Mouse (Mus musculus): ENCODE measurements around the gene Ddc. TPM values are rescaled to one million over a fixed set of nuclear protein-coding genes. Genes with fewer than 3 reads are reported as not detected.
A peak's percentile ranks its signal among the peaks of the same experiment; 100 is the strongest.

Ddc gene
- polyA plus RNA-seq, 1 experiment from 2014 or later: 64.6 TPM

DNA sequence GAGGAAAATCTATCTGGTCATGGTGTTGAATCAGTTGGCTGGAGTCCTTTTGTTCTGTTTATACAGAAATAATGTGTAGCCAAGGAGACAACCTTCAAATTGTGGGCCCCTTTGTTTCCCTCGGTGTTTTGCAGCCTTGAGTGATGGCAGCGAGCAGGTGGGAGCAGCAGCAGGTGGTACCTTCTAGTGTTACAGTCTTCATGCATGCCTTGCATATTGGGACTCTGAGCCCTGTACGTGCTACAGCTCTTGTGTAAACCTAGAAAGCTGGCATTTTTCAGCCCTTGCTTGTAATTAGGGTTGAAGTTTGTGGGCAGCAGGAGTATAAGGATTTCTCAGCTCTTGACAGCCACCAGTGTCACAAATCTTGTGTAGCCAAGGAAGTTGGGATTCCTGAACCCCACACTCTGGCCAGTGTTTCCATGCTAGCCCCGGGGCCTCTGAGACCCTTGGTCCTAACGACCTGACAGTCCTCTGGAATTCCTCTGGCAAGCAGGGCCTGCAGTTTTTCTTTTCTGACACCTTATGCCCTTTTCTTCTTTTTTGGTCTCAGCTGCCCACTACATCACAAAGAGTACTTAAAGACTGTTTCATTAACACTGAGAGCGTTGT lies 42.8 kb downstream of the Ddc start:
- Histone ChIP-seq H3K36me3 (no peaks in the 10 kb centered on the region; the same call in 1 of the 2 replicates), H3K4me1 (peaks cover 40% of the 10 kb centered on the region), H3K4me2 (no peak overlapping the region), H3K27ac (replicated peaks) (peak overlapping the region; percentile 78), H3K9ac (peak overlapping the region; percentile 50), H3K27me3 (replicated peaks) (no peaks in the 10 kb centered on the region), H3K4me3 (no peak overlapping the region), H3K9me3 (0 out of 2 replicates have a peak, but pooled peaks cover 4% of the 10 kb centered on the region)
- WGBS: 40% methylated on average over 6 of the region's 6 CpGs
- no peak for ATAC-seq (ENCODE audit: extremely low read depth, insufficient number of reproducible peaks, low FRiP score, low TSS enrichment)

DNA sequence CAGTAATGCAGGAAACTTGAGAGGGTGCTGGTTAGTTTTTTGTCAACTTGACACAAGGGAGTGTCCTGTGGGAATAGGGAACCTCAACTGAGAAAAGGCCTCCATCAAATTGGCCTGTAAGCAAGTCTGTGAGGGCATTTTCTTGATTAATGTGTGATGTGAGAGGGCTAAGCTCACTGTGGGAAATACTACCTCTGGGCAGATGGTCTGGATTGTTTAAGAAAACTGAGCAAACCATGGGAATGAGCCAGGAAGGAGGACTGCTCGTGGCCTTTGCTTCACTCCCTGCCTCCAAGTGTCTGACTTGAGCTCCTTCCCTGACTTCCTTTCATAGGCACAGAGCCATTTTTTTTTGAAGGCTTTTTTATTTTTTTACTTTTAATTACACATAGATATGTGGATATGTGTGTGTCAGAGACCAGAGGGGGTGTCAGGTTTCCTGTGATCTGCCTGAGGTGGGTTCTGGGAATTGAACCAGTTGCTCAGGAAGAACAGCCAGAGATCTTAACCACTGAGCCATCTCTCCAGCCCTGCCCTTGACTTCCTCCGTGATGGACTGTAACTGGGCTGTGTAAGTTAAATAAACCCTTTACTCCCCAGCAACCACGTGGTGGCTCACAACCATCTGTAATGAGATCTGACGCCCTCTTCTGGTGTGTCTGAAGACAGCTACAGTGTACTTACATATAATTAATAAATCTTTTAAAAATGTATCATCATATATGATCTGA lies 44.0 kb downstream of the Ddc start:
- Histone ChIP-seq H3K9ac (no peak overlapping the region), H3K9me3 (0 out of 2 replicates have a peak, but pooled peaks cover 4% of the 10 kb centered on the region), H3K4me2 (no peak overlapping the region), H3K4me3 (no peak overlapping the region), H3K36me3 (no peaks in the 10 kb centered on the region; the same call in 1 of the 2 replicates), H3K4me1 (peaks cover 51% of the 10 kb centered on the region), H3K27ac (replicated peaks) (peak overlapping the region; percentile 43), H3K27me3 (replicated peaks) (no peaks in the 10 kb centered on the region)
- ATAC-seq (ENCODE audit: extremely low read depth, insufficient number of reproducible peaks, low FRiP score, low TSS enrichment): no peak
- WGBS: 51% methylated on average over 4 of the region's 4 CpGs

DNA sequence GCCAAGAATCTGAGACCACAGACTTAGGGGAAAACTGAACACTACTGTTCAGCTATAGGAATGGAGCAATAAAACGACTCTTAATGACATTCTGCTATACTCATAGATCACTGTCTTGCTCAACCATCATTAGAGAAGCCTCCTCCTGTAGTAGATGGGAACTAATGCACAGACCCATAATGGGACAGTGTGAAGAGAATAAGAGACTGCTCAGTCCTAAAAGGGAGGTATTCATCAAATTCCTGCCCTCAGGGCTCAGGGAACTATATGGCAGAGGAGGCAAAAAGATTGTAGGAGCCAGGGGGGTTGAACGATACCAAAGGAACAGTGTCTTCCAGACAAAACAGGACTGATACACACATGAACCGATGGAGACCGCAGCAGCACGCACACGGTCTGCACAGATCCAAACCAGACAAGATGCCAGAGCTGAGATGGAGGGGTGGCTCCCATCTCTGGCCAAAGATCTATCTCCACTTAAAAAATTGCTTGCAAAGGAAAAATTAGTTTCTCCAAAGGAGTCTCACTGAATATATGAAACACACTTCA lies 45.9 kb downstream of the Ddc start:
- no peaks in the 10 kb centered on the region; the same call in 1 of the 2 replicates for H3K36me3 ChIP-seq
- H3K27ac ChIP-seq (replicated peaks): peak overlapping the region; percentile 69
- ATAC-seq (ENCODE audit: extremely low read depth, insufficient number of reproducible peaks, low FRiP score, low TSS enrichment): no peak
- no peak overlapping the region for H3K4me3 ChIP-seq
- no peak overlapping the region for H3K4me2 ChIP-seq
- no peak overlapping the region for H3K9ac ChIP-seq
- 85% methylated on average over 6 of the region's 6 CpGs for WGBS
- 0 out of 2 replicates have a peak, but pooled peaks cover 3% of the 10 kb centered on the region for H3K9me3 ChIP-seq
- peaks cover 55% of the 10 kb centered on the region for H3K4me1 ChIP-seq
- H3K27me3 ChIP-seq (replicated peaks): no peaks in the 10 kb centered on the region

DNA sequence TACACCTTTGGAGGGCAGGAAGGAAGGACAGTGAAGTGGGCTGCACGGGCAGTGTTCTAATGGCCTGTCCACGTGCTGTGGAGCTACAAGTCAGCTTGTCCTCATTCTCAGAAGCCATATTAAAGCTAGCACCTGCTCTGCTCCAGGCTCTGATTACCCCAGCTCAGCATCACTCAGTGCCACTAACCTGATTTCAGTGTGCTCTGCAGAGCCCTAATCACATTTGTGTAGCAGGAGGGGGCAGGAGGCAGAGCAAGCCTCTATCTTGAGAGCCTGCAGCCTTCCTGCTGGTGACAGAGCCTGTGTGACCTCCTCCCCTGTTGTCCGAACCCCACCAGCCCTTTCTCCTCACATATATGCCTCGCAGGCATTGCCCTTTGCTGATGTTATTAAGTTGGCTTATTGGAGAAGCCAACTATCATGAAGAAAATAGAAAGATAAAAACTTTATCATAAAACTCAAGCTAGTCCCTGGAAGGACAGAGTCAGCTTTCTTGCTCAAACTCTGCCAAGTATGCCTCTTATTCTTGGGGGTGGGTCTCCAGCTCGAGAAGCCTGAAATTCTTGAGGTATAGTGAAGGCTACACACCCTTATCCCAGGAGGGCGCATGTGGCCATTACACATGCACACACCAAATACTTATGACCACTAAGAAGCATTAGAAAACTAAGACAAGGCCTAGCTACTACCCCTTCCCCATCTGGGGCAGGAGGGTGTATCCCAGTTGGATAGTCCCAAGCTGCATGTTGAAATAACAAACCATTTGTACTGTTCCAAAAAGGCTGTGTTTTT lies 47.3 kb downstream of the Ddc start:
- WGBS: 34% methylated on average over 6 of the region's 6 CpGs
- ATAC-seq (ENCODE audit: extremely low read depth, insufficient number of reproducible peaks, low FRiP score, low TSS enrichment): no peak; the same call in 1 of the 2 replicates
- H3K27me3 ChIP-seq (replicated peaks): no peaks in the 10 kb centered on the region

DNA sequence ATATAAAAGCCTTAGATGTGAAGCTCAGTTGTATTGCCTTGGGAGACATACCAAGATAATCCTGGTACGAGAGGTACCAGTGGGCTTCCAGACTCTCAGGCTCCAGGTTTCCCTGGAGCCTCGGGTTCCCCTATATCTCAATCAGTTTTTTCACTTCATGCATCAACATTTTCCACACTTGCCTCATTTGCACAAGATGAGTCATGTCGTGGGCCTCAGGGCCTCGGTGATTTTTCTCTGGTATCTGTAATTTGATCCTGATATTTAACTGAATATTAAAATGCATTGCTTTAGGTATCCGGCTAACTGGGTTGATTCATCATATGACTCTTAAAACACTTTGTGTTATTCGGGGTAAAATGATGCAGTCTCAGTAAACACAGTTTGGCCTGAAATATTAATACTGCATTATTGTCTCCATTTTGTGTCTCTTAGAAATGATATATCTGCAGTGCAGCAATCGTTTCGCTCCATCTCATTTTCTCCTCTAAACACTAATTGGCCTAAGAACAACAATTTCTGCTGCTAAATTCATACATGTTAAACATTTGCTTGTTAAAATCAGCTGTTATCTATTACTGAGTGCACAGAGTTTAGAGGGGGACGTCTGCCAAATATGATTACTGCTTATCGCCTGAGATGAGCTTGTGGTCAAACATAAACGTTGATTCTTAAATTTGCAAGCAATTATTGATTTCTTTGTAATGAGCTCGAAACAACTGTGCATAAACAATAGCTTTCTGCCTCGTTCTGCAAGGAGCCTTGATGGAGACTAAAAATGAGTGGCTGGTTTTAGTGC lies 48.2 kb downstream of the Ddc start:
- Histone ChIP-seq H3K4me2 (no peak overlapping the region), H3K4me1 (peaks cover 46% of the 10 kb centered on the region), H3K36me3 (no peaks in the 10 kb centered on the region), H3K9ac (no peak overlapping the region), H3K4me3 (no peak overlapping the region), H3K27me3 (replicated peaks) (no peaks in the 10 kb centered on the region), H3K27ac (replicated peaks) (peak overlapping the region; percentile 69), H3K9me3 (no peaks in the 10 kb centered on the region)
- 54% methylated on average over 13 of the region's 13 CpGs for WGBS
- ATAC-seq (ENCODE audit: extremely low read depth, insufficient number of reproducible peaks, low FRiP score, low TSS enrichment): no peak

More for the DNA sequence above, 47.3 kb downstream of the Ddc start:
- H3K36me3 ChIP-seq: no peaks in the 10 kb centered on the region
- no peak overlapping the region for H3K4me2 ChIP-seq
- no peaks in the 10 kb centered on the region for H3K9me3 ChIP-seq
- no peak overlapping the region for H3K4me3 ChIP-seq
- H3K4me1 ChIP-seq: peaks cover 47% of the 10 kb centered on the region
- H3K9ac ChIP-seq: no peak overlapping the region
- peak overlapping the region; percentile 69 for H3K27ac ChIP-seq (replicated peaks)

DNA sequence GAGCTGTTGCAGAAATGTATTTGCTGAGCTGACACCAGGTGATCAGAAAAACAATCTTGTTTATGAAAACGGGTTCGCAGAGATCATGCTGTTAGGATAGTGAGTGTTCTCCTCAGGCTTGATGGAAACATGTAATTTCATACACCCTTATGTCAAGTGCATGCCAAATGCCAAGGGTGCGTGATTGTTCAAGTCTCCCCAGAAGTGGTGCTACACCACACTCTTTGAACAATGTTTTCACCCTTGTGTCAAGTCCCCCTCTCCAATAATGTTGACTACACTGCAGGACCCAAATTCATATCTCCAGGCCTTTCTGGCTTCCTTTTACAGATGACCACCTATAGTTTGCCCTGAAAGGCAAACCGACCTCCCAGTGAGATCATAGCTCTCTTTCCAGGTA lies 49.5 kb downstream of the Ddc start:
- Histone ChIP-seq H3K4me2 (no peak overlapping the region), H3K27ac (replicated peaks) (peak overlapping the region; percentile 34; the same call in 1 of the 2 replicates), H3K4me1 (peaks cover 54% of the 10 kb centered on the region), H3K27me3 (replicated peaks) (no peaks in the 10 kb centered on the region), H3K36me3 (no peaks in the 10 kb centered on the region), H3K9ac (no peak overlapping the region), H3K4me3 (no peak overlapping the region), H3K9me3 (no peaks in the 10 kb centered on the region)
- ATAC-seq (ENCODE audit: extremely low read depth, insufficient number of reproducible peaks, low FRiP score, low TSS enrichment): no peak
- 87% methylated on average over 4 of the region's 4 CpGs for WGBS

DNA sequence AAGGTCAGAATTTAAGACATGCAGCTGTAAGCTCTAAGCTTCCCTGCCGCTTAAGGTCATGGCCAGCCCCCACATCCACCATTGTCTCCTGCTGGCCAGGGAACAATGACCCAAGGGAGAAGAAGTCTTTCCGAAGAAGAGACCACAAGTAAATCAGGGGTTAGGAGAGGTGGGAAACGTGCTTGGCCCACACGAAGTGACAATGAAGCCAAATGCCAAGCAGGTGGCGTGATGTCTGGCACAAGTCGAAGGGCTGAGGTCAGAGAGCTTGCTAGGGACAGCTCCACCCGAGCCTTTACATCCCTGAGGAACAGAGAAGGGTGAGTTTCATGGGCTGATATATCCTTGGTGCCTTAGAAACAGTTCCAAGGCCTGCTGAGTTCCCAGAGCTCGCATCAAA lies 52.9 kb downstream of the Ddc start:
- ATAC-seq (ENCODE audit: extremely low read depth, insufficient number of reproducible peaks, low FRiP score, low TSS enrichment): no peak
- Histone ChIP-seq H3K27ac (replicated peaks) (peak overlapping the region; percentile 81), H3K9ac (no peak overlapping the region)

DNA sequence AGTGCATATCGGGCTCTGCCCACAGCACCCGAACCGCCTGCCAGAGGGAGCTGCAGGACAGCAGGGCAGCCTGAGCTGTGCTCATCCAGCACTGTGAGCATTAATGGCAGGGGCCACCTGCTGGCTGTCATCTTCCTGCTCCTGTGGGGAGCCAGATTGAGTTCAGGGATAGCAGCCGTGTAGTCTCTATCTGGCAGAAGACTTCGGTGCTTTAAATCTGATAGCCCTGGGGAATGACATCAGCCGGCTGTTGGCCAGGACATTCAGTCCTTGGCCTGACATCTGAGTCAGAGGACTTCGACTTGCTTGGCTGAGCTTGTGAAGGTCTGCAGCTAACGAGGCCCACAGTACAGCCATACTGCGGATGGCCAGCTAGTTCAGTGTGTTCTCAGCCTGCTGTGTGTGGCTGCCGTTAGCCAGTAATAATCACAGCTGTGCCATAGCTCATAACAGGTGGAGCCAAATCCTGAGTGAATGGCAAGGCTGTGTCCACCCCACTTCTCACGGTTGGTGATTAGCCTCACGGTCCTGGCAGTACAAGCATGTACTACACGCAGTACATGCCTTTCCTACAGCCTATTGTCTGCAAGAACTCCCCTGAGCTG lies 53.5 kb downstream of the Ddc start:
- Histone ChIP-seq H3K36me3 (no peaks in the 10 kb centered on the region), H3K27ac (replicated peaks) (peak overlapping the region; percentile 81), H3K9ac (peak overlapping the region; percentile 38; the same call in 1 of the 2 replicates), H3K4me2 (no peak overlapping the region), H3K9me3 (no peaks in the 10 kb centered on the region), H3K27me3 (replicated peaks) (no peaks in the 10 kb centered on the region), H3K4me3 (no peak overlapping the region), H3K4me1 (peaks cover 67% of the 10 kb centered on the region)
- WGBS: 42% methylated on average over 13 of the region's 13 CpGs
- ATAC-seq (ENCODE audit: extremely low read depth, insufficient number of reproducible peaks, low FRiP score, low TSS enrichment): no peak

More for the DNA sequence above, 52.9 kb downstream of the Ddc start:
- peaks cover 67% of the 10 kb centered on the region for H3K4me1 ChIP-seq
- no peaks in the 10 kb centered on the region for H3K27me3 ChIP-seq (replicated peaks)
- WGBS: 70% methylated on average over 8 of the region's 8 CpGs
- H3K36me3 ChIP-seq: no peaks in the 10 kb centered on the region
- H3K4me3 ChIP-seq: no peak overlapping the region
- H3K4me2 ChIP-seq: no peak overlapping the region
- H3K9me3 ChIP-seq: no peaks in the 10 kb centered on the region

DNA sequence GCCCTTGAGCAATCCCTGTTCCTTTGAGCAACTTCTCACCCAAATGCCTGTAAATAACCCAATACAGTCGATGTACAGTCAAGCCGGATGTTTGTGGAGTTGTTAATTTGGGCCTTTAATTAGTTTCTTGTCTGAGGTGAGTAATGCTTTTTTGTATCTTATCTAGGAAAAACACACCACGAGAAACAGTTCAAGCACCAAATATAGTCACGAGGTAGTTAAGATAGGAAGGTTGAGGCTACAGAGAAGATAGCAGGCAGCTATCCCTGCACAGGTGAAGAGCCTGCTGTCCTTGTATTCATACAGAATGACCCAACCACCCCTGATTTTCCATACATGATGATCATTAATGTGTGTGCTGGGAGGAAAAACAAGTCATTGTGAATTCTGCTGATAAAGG lies 56.4 kb downstream of the Ddc start:
- Histone ChIP-seq H3K4me3 (no peak overlapping the region), H3K4me1 (peaks cover 88% of the 10 kb centered on the region), H3K9me3 (no peaks in the 10 kb centered on the region), H3K4me2 (no peak overlapping the region), H3K27ac (replicated peaks) (peak overlapping the region; percentile 94), H3K36me3 (no peaks in the 10 kb centered on the region), H3K9ac (no peak overlapping the region), H3K27me3 (replicated peaks) (no peaks in the 10 kb centered on the region)
- 14% methylated on average over 4 of the region's 4 CpGs for WGBS
- ATAC-seq (ENCODE audit: extremely low read depth, insufficient number of reproducible peaks, low FRiP score, low TSS enrichment): no peak

DNA sequence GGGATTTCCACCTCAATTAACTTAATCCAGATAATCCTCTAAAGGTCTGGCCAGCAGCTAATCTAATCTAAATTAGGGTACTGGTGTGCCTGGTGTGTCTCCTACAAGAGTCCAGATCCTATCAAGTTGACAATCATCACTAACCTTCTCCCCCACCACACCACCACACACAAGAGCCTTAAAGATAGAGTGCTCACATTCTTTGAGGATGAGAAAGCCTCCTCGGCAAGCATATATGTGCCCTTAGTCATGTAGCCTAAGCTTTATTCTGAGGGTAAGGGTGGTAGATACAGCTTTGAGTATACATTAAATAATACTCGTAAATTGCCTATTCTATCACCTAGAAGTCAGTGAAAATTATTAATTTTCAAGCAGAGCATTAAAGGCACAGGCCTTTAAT lies 57.2 kb downstream of the Ddc start:
- H3K4me1 ChIP-seq: peaks cover 97% of the 10 kb centered on the region
- no peaks in the 10 kb centered on the region for H3K36me3 ChIP-seq
- peak overlapping the region; percentile 94 for H3K27ac ChIP-seq (replicated peaks)
- ATAC-seq (ENCODE audit: extremely low read depth, insufficient number of reproducible peaks, low FRiP score, low TSS enrichment): no peak
- WGBS: 43% methylated on average over 2 of the region's 2 CpGs
- no peak overlapping the region for H3K4me3 ChIP-seq
- no peak overlapping the region for H3K4me2 ChIP-seq
- H3K27me3 ChIP-seq (replicated peaks): no peaks in the 10 kb centered on the region
- H3K9me3 ChIP-seq: no peaks in the 10 kb centered on the region
- no peak overlapping the region for H3K9ac ChIP-seq

Data from heart, embryonic 13.5 days (tissue).